Mouse (Mus musculus) megakaryocyte, adult 5-6 weeks (primary cell): Measurements from ENCODE around the gene Tanc1. TPM values are rescaled to one million over a fixed set of nuclear protein-coding genes. Genes with fewer than 3 reads are reported as not detected.

Experiments
- ATAC-seq: 2 replicates; pipeline ENCODE4 v1.8.0; 2016; ENCODE audit warnings: mild to moderate bottlenecking, inconsistent platforms; ENCODE audit not compliant: poor library complexity, severe bottlenecking
- total RNA-seq, 2 experiments: library from RNA; stranded (forward) in 1 of 2; stranded (reverse) in 1 of 2; fragments of 153-499, 151-499 nt in 1 of 2; fragments of 221-1000, 200-1000 nt in 1 of 2; gene quantifications; 2 replicates each; pipeline versions ENCODE4 v1.2.3 to v1.2.4; 2015 to 2017

Gene Tanc1
- total RNA-seq, 2 experiments from 2014 or later: 1.2 to 1.7 TPM

DNA sequence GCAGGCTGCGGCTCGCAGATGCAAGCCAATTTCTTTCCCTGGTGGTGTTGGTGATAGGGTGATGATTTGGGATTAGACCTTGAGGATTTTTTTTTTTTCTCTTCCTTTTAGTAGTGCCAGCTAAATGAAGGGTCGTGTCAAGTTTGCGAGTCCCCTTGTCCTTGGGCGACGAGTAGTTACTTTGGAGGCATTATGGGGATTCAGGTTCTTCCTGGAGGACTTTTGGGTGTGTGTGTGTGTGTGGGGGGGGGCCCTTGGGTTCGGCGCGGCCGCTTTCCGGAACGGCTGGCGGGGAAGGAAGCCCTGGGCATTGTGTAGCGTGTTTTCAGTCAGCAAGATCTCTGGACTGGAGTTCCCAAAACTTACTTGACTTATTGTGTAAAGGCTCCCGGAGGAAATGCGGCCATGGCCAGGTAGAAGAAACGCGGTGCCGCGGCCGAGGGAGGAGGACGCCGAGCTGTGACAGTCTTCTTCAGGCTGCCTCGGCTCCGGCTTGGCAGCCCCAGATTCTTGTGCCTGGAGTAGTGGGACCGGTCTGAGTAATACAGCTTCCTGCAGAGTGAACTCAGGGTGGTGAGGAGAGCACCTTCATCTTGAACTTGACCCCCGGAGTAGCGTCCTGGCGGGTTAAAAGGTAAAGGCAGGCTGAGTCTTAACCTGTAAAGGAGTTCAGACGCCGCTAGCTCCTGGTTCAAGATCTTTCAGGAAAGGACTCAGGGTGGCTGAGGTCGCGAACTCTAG, 1.1 kb downstream of the Tanc1 start:
- ATAC-seq: peak; percentile 34; the same call in 1 of the 2 replicates

DNA sequence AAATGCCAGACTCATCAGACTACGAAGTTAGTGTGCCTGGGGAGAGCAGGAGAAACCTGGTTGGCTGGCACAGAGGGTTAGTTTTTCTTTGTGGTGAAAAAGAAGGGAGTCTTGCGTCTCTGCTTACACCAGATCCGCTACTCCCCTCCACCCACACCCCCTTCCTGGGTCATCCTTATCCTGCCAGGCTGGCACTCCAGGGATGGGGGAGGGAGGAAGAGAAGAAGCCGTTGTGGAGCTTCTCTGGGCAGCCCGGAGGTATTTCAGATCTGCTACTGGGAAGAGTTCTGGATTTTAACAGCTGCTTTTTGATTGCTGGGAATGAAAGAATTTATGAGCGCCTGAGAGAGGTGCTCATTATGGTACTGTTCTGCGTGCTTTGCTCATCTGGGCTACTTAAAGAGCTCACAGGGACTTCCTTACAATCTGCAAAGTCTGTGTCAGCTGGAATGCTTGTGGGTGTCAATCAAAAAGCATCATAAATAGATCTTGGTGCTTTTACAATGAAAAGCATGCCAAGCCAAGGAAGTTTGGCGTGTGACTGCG, 1.7 kb downstream of the Tanc1 start:
- ATAC-seq: no peak

DNA sequence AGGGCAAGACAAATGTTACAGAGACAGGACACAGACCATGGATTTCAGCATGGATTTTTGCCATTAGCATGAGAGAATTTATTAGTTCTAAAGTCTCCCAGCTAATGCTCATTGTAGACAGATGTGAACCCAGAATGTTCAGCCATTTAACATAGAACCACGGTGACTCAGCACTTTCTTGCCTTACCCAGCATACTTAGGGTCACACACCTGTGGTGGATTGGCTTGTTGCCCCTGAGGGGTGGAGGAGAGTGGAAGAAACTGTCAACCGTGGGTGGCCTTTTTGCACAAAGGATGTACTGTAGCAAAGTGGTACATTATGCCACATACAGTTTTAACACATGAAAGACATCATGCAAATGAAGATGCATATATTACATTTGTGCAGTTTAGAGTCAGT, 5.0 kb downstream of the Tanc1 start:
- no peak for ATAC-seq

- no peak for ATAC-seq
These were observed 7.2 kb downstream of the Tanc1 start for GRCm38 (mm10) chr2:59618996-59619395.

GRCm38 (mm10) chr2:59620601-59621000, 8.8 kb downstream of the Tanc1 start:
- ATAC-seq: no peak

DNA sequence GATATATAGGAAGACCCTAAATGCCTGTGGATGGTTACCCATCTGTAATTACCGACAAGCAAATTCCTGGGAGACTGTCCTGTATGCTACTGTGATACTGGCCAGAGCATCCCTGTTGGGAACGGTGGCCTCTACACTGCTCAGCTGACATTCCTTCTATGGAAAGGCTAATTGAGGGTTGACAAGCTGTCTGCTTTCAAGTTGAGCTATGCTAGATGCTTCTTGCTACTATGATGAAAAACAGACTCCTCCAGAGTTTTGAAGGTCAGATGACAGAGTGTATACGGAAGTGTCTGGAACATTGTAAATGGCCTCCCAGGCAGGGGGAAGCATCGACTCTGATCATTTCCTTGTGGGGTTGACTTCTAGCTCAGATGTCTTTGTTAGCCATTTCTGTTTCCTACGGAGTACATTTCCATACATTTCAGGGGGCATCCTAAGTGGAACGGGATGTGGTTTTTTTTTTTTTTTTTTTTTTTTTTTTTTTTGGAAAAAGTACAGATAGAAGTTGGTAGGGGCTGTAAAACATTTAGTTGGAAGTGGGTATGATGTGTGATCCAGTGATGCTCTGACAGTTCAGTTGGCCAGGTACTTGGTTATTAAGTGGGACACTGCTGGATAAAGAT, 10.8 kb downstream of the Tanc1 start:
- no peak for ATAC-seq

DNA sequence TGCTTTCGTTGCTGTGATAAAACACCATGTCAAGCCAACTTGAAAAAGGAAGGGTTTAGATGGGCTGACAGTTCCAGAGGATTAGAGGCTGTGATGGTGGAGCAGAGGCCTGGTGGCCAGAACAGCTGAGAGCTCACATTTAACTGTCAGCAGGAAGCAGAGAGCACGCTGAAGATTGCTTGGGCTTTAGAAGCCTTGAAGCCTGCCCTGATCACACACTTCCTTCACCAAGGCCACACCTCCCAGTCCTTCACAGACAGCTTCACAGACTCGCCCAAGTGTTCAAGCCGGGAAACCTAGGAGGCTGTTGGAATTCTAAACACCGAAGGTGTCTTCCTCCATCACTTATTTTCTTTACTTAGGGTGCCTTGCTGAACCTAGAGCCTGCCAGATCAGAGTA, 12.0 kb downstream of the Tanc1 start:
- ATAC-seq: no peak

DNA sequence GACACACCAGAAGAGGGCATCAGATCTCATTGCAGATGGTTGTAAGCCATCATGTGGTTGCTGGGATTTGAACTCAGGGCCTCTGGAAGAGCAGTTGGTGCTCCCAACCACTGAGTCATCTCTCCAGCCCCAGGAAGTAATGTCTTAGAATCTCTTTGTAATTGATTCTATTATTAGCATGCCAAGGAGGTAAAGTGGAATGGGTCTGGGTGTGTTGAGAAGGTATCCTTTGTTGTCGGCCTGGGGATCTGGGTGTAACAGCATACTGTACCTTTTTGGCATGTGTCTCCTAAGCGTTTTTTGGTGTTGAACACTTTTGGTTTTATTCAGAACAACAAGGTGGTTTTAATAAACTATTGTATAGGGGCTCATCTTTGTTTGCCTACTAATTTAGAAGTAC, 13.6 kb downstream of the Tanc1 start:
- ATAC-seq: no peak

GRCm38 (mm10) chr2:59625927-59626326, 14.1 kb downstream of the Tanc1 start:
- ATAC-seq: no peak

GRCm38 (mm10) chr2:59626422-59626821, 14.6 kb downstream of the Tanc1 start:
- ATAC-seq: no peak

GRCm38 (mm10) chr2:59627502-59627901, 15.7 kb downstream of the Tanc1 start:
- no peak for ATAC-seq

- ATAC-seq: no peak
These were observed 16.4 kb downstream of the Tanc1 start for GRCm38 (mm10) chr2:59628057-59628901.

- ATAC-seq: peak; percentile 24; the same call in 1 of the 2 replicates
These were observed 18.0 kb downstream of the Tanc1 start for GRCm38 (mm10) chr2:59629829-59630228.

DNA sequence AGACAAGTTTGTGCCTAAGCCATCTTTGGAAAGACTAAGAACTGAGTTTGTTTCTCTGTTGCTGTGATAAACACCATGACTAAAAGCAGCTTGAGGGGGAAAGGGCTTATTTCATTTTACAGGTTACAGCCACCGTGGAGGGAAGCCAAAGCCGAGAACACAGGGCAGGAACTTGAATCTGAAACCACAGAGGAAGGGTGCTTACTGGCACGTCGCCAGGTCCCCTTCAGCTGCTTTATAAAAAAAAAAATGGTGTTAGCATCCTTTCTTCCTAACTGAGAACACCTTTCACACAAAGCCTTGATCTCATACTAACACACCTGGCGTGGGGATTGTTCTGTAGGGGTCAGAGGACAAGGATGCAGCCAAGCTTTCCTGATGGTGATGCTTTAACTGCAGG, 19.6 kb downstream of the Tanc1 start:
- ATAC-seq: no peak

DNA sequence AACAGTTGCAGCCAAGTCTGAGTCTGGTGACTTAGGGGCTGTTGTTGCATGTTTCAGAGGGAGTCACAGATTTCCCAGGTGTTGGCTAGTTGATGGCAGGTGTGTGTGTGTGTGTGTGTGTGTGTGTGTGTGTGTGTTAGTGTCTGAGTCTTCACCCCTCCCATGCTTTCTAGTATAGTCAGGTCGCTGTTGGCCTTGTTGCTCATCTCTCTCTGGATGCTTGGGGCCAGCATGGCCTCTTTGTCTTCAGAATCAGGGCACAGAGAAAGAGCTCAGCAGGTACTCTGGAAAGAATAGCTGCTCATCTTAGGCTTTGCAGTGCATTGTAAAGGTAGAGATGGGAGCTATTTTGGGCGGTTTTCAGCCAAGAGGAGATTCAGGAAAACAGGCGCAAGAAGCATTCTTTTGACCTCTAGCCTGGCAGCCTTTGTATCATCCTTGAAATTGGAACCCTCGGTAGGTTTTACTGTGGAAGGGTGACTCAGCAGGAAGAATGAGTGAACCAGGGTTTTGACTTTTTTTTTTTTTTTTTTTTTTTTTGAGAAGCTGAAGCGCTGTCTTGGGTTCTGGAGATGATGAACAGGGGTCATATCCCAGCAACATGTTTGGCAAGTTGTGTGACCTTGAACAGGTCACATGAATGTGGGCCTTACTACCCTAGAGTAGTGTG, 22.1 kb downstream of the Tanc1 start:
- no peak for ATAC-seq

GRCm38 (mm10) chr2:59637040-59637785, 25.4 kb downstream of the Tanc1 start:
- no peak for ATAC-seq

GRCm38 (mm10) chr2:59642722-59643121, 30.9 kb downstream of the Tanc1 start:
- peak; percentile 61 for ATAC-seq

- ATAC-seq: peak; percentile 25; the same call in 1 of the 2 replicates
These were observed 33.0 kb downstream of the Tanc1 start for GRCm38 (mm10) chr2:59644816-59645215.

- ATAC-seq: no peak
These were observed 33.7 kb downstream of the Tanc1 start for GRCm38 (mm10) chr2:59645515-59645914.
